Mouse (Mus musculus) ovary, postnatal 36 days (tissue): ENCODE data around the gene Celsr2.

Source experiments
- DNase-seq: peaks from one replicate; pipeline ENCODE4 v3.0.0; 2022; ENCODE audit warnings: low spot score, mixed read lengths

The Celsr2 gene

DNA sequence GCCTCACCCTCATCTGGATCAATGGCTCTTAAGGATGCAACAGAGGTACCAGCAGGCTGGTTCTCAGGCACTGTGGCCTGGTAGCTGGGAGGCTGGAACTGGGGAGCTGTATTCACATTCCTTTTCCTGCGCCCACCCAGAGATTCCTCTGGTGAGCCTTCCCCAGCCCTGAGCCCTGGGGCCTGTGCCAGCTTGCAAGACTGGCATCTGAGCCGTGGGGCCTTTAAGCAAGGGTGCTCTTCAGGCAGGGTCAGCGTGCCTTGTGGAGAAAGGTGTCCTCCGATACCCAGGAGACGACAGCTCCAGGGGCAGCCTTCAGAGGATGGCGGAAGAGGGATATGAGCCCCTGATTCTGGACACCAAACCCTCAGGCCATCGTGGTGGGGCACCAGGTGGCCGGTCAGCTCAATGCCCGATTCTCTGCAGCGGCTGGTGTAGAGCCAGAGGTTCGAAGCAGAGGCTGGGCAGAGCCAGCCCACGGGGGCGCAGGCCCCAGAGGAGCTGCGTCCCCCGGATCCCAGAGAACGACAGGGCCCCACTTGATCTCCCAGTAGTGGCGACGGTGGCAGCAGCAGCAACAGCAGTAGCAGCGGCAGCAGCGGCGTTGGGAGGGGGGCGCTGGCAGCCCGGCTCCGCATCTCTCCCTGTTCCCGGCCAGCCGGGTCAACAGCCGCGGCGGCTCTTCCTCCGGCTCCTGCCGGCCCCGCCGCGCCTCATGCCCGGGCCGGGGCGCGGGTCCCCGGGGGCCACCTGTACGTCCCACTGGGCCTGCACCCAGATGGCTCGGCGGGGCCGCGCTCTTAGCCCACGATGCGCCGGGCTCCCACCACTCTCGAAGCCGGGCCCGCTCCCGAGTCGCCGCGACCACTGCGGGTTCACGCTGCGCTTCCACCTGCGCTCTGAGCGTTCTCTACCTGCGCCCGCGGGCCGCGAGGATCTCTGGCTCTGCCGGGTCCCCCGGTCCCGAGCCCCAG is at the start of gene Celsr2:
Celsr2 (minus strand) TSS at position 696 of the 974 bp plus-strand sequence.
- DNase-seq = peak; percentile 50

GRCm38 (mm10) chr3:108458866-108459265 is 43.5 kb upstream of the Celsr2 start:
- peak; percentile 25 for DNase-seq

DNA sequence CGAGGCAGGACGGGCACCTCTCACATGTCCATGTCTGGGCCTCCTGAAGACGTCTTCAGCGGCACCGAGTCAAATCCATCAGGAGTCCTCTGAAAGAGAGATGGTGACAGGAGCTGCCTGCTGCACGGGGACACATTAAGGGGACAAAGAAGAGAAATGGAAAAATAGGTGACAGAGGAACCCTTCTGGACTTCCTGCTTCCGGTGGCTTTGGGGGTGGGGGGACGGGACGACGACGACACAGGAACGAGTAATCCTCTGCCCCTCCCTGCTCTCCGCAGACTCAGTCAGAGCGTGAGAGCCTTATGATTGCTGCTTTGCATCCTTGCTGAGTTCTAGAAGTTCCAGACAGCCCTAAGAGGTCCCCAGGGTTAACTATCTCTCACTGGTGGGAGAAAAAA is 43.0 kb upstream of the Celsr2 start:
- no peak for DNase-seq

GRCm38 (mm10) chr3:108454172-108454571 is 38.8 kb upstream of the Celsr2 start:
- DNase-seq = no peak

DNA sequence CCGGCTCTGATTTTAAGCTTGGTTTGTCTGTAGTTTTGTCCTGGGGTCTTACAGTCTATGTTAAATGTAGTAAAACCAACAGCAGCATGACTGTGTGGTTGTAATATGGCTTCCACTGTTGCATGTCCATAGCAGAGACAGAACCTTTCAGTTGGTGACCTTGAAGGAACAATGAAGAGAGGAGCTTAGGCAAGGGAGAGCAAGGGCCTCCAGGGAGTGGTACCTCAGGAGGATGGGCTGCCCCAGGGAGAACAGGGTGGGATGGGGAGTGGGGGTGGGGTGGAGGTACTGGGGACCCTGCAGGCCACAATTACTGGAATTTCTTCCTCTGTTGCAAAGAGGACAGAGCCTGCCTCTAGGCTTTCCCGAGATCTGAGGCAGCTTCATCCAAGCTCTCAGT is 36.6 kb upstream of the Celsr2 start:
- no peak for DNase-seq

DNA sequence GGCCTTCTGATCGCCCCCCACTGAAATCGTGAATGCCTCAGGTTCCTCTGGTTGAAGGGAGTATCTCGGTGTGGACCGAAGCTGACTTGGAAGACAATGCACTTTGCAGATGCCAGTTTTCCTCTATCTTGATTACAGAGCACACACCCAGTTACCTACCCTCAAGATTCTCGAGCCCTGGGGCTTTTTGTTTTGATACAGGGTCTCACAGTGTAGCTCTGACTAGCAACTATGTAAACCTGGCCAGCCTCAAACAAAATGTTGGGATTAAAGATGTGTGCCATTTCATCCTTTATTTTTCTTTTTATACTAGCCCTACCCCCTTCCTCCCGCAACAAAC is 30.0 kb upstream of the Celsr2 start:
- no peak for DNase-seq

GRCm38 (mm10) chr3:108444698-108445365 is 29.5 kb upstream of the Celsr2 start, which contains the start of gene Sars:
TSS of gene Sars (minus strand) at chr3:108445209.
- DNase-seq = peak; percentile 89

DNA sequence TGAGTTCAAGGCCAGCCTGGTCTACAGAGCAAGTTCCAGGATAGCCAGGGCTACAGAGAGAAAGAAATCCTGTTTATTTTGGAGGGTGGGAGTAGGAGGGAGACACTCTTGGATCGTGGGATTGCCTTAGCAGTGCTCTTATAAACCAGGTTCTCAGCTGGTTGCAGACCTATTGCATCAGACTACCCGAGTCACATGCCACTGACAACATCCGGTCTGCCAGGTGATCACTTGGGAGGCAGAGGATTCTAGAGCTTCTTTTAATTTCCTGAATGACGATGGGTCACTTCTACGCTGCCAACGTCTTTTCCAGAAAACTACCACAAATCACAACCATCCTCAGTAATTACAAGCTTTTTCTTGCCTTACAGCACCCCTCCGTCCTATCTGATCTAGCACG is 28.7 kb upstream of the Celsr2 start:
- DNase-seq = no peak

GRCm38 (mm10) chr3:108436380-108436714 is 21.0 kb upstream of the Celsr2 start:
- DNase-seq = no peak

GRCm38 (mm10) chr3:108435701-108436379 is 20.5 kb upstream of the Celsr2 start:
- no peak for DNase-seq

- DNase-seq = no peak
Measured at GRCm38 (mm10) chr3:108433881-108434495, 18.6 kb upstream of the Celsr2 start.

- no peak for DNase-seq
Measured at GRCm38 (mm10) chr3:108433188-108433880, 18.0 kb upstream of the Celsr2 start.

- DNase-seq = no peak
Measured at GRCm38 (mm10) chr3:108432542-108433187, 17.3 kb upstream of the Celsr2 start.

DNA sequence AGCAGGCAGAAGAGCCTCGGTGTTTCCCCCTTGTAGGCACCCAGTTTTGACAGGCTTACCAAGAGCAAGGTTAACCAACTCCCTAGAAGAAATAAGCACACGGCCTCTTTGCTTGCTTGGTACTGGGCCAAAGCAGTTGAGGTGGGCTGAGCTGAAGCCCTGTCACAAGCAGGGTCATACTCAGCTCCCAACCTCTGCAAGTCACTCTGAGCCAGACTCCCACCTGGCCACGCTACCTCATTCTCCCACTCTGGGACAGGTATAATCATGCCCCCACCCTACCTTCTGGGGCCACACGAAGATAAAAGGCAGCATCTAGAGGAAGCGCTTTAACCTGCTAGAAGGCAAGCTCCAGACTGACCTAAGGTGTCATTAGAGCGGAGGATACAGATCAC is 10.3 kb upstream of the Celsr2 start:
- no peak for DNase-seq

DNA sequence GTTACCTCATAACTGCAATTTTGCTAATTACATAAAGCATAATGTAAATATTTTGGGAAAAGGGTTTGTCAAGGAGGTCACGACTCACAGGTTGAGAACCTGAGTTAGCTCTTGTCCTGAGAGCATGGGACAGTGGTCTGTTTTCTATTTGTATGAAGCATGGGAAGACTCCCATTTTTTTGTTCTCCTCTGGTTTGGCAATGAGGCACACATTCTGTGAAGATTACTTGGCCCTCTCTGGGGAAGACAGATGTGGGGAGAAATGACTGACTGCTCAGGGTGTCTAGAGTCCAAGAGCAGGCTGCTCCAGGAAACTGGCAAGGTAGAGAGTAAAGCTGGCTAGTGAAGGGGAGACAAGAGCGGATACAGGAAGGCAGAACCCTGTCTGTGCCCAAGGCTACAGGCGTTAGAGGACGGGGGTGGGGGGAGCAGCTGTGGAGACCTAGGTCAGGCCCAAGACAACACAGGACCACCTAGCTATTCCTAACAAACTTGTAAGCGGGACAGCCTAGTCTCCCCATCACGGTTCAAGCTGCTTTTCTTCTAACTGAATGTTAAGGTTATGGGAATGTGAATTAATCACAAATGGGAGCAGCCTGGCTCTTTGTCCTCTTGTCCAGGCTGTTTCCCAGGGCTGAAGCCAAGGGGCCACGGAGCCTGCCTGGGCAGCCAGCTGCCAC is 9.7 kb upstream of the Celsr2 start:
- no peak for DNase-seq

- DNase-seq = peak; percentile 31
Measured at GRCm38 (mm10) chr3:108423844-108424801, 8.8 kb upstream of the Celsr2 start.

DNA sequence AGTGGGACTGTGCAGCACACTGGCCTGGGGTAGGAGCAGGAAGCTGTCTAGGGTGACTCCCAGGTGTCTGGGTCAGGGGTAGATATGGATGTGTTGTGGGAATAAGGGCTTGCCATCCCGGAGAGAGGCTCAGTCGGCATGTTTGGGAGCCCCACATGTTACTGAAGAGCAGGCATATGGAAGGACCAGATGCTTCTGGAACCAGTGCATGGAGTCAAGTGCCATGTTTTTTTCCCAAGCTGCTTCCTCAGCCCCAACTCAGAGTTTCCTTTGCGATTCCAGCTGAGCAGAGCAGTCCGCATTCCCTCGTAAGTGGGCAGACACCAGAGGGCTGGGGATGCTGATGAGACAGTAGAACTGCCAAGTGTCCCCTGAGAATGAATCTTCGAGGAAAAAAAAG is 7.7 kb upstream of the Celsr2 start:
- DNase-seq = no peak

- DNase-seq = peak; percentile 79
Measured at GRCm38 (mm10) chr3:108415831-108416223, 475 bp upstream of the Celsr2 start.

GRCm38 (mm10) chr3:108413634-108414360 is 1.6 kb downstream of the Celsr2 start:
- no peak for DNase-seq
